Mouse (Mus musculus): ENCODE results near the gene Etfb. TPM values are rescaled to one million over a fixed set of nuclear protein-coding genes. Genes with fewer than 3 reads are reported as not detected.
"Not testable (repeated sequence)": the region's sequence is repeated elsewhere in the genome, so short reads cannot be mapped to it uniquely, and the experiment has no call there.

Gene Etfb
- total RNA-seq (2021), result 1,000 to 10,000 TPM; 1,293 to 1,340 TPM

DNA sequence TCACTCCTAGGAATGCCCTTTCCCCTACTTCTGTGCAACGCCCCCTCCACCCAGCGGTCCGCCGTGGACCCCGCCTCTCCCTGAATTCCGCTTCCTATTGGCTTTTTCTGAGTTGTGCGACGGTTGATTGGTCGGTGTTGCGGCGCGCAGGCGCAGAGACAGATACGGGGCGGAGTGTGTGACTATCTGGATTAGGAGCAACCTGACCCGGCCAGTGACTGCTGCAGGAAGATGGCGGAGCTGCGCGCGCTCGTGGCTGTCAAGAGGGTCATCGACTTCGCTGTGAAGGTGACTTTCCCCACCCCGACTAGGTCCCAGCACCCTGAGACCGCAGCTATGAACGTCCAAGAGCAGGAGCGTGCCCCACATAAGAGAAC is at the start of gene Etfb, which contains the start of gene Gm45233:
Etfb (plus strand) TSS at position 167 of the 377 bp plus-strand sequence.
Gm45233 (plus strand) TSS at position 212 of the 377 bp plus-strand sequence.
- DNase-seq (ENCODE audit: low spot score), result peak; percentile 97
- intact Hi-C loops (cut with DNase I), result loop anchor here (2.0 to 5.0 kb wide), 2 partner anchors 21 to 132 kb away; partner anchors contain the start of gene Zfp715

DNA sequence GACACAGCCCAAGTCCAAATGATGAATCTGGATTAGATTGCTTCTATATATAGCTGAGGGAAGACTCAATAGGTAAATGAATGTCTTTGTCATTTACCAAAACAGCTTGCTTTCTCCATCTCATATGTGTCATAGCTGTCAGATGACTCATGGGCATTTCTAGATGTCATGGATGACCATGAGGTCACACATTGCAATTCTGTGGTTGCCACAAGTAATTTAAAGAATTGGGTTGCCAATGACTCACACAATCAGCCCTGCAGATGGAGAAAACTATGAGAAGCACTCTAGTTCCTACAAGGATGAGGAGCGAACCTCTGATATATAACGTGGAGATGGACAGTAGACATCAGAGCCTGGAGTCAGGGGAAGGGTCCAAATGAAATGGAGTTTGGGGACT is 44.4 kb upstream of the Etfb start:
- intact Hi-C loops (cut with DNase I), result no loop called here
- DNase-seq (ENCODE audit: low spot score), result no peak

DNA sequence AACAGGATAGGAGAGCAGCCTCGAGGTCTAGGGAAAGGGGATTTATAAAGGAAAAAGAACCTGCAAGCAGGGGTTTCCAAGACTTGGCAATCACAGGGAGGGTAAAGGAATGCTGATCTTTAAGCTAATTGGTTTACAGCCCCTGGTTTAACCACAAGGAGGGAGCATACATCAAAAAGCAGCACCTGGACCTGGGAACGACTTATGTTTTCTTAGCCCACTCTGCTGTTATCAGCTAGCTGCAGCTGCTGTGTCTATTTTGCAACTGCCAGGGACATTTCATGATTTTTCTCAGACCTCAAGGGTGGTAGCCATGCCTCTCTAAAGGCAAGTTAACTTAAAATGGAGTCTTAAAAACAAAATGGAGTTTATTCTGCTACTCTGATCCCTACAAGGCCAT is 41.2 kb upstream of the Etfb start:
- DNase-seq (ENCODE audit: low spot score), result no peak
- intact Hi-C loops (cut with DNase I), result no loop called here

DNA sequence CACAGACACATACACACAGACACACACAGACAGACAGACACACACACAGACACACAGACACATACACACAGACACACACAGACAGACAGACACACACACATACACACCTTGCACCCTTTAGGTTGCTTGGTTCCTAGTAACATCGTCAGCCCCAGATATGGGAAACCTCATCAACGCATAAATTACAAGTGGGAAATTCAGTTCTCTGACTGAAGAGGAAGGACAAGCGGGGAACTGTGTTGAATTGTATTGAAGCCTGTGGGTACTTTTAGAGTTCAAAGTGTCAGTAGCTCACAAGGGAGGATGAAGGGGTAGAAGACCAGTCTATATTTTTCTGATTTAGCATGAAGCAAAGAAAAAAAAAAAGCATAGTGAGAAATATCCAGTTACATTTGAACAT is 36.3 kb upstream of the Etfb start:
- intact Hi-C loops (cut with DNase I), result no loop called here
- DNase-seq (ENCODE audit: low spot score), result no peak

DNA sequence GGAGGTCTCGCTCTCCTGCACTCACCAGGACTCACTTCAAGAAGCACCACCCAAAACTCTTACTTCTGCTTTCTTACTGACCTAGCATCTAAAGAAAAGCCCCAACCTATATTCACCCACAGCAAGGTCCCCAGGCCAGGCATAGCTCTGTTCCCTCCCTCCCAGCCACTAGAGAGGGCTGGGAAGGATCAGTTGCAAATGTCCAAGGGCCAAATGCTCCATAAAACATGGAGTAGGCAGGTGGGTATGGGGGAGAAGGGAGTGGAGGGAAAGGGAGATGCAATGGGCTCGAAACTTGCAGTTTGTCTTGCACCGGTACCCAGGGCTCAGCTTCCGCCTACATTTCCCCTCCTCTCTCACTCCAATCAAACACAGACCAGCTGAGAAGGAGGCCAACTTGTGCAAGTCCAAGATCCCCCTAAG is 35.7 kb upstream of the Etfb start, which contains the start of gene Siglecg:
Siglecg (plus strand) TSS at position 74 of the 423 bp plus-strand sequence.
- DNase-seq (ENCODE audit: low spot score), result no peak
- intact Hi-C loops (cut with DNase I), result no loop called here

DNA sequence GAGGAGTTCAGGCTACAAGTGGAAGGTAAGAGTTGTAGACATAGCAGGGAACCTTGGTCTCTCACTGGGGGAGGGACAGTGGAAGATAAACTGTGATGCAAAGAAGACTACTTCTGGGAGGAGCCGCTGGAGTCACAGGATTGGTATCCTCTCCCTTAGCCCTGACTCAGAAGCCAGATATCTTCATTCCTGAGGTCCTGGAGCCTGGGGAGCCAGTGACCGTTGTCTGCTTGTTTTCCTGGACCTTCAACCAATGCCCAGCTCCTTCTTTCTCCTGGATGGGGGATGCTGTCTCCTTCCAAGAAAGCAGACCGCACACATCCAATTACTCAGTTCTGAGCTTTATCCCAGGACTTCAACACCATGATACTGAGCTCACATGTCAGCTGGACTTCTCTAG is 34.8 kb upstream of the Etfb start:
- intact Hi-C loops (cut with DNase I), result no loop called here
- no peak for DNase-seq (ENCODE audit: low spot score)

DNA sequence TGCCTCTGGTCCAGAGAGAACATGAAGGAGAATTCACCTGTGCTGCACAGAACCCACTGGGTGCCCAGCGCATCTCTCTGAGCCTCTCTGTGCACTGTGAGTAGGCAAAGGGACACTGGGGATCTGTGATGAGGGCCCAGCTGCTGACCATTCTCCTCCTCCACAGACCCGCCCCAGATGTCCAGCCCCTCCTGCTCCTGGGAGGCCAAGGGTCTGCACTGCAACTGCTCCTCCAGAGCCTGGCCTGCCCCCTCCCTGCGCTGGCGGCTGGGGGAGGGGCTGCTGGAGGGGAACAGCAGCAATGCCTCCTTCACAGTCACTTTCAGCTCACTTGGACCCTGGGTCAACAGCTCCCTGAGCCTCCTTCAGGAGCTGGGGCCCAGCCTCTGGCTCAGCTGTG is 32.2 kb upstream of the Etfb start:
- intact Hi-C loops (cut with DNase I); DNase-seq (ENCODE audit: low spot score): not testable (repeated sequence)

DNA sequence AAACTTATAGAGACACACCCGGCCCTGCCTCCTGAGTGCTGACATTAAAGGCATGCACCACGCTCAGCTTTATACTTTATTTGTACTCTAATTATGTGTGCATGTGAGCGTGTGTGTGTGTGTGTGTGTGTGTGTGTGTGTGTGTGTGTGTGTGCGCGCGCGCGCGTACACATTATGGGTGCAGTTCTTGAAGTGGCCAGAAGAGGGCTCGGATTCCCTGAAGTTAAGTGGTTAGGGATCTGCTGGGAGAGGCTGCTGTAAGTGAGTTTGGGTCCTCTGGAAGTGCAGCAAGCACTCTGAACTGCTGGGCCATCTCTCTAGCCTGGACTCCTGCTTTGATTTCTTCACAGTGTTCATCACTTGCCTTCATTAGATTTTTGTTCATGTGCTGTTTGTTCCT is 26.6 kb upstream of the Etfb start:
- intact Hi-C loops (cut with DNase I), result no loop called here
- DNase-seq (ENCODE audit: low spot score), result no peak

DNA sequence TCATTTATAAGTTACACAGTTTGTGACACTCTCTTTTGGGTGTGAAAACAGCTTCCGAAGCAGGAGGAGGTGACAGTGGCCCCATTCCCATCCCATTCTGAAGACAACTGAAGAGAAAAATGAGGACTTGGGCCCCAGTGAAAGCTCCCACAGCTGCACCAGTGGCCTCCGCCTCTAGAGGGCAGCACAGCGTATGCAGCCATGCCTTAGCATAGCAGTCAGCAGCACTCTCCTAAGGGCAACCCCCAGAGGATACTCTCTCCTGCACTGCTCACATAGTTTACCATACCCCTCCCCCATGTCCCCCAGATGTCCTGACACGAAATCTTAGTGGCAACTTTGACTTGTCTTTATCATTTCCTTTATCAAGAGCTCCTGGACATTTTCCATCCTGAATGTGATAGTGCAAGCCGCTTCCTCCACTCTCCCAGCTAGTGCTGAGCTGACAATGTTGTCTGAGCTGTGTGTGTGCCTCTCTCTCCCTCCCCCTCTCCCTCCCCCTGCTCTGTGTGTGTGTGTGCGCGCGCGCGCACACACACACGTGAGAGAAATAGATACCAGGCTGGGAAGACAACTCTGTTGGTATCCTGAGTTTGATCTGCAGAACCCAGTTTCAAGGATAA is 20.8 kb upstream of the Etfb start:
- peak; percentile 49 for DNase-seq (ENCODE audit: low spot score)
- intact Hi-C loops (cut with DNase I), result loop anchor here (1.0 kb wide), 1 partner anchor 43 kb away; no protein-coding TSS in a partner anchor

DNA sequence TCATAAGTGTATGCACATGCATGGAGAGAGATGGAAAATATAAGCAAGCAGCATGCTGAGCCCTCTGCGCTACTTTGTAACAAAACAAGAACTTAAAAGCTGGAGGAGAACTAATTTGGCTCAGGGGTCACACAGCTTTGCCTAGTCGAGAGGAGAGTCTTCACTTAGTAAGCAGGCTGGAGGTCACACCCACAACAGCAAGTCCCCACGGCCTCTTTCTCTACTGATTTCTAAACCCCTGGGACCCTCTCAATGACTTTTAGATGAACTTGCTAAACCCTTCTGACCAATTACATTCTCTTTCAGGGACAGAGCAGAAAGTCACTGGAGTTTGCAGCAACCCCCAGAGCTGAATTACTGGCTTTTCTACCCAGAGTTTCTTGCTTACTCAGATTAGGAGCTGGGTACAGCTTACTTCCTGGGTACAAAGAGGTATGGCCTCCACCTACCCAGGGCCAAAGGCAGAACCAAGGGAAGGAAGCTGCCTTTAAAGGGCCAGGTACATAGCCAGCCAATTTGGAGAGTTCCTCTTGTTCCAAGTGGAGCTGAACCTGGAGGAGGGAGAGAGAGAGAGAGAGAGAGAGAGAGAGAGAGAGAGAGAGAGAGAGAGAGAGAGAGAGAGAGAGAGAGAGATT is 19.8 kb upstream of the Etfb start:
- intact Hi-C loops (cut with DNase I), result loop anchor here (1.0 kb wide), 1 partner anchor 42 kb away; no protein-coding TSS in a partner anchor
- DNase-seq (ENCODE audit: low spot score), result no peak

DNA sequence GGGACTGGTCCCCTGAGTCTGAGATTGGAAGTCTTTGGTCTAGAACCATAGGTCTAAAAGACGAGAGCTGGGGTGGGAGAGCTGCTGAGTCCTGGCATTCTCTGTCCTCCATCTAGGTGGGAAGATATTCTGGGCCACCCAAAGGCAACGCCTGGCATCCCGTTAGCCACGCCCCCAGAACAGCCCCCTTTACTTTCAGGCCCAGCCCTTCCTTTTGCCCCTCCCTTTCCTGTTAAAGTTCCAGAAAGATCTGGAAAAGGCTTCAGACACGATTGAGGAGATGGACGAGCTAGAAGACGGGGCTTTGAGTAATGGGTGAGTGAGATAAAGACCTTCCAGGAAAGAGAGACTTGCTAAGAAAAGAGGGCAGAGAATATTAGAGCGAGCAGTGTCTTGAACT is 16.5 kb upstream of the Etfb start, which contains the start of gene Lim2:
Lim2 (plus strand) TSS at position 265 of the 400 bp plus-strand sequence.
- DNase-seq (ENCODE audit: low spot score), result no peak
- intact Hi-C loops (cut with DNase I), result no loop called here

DNA sequence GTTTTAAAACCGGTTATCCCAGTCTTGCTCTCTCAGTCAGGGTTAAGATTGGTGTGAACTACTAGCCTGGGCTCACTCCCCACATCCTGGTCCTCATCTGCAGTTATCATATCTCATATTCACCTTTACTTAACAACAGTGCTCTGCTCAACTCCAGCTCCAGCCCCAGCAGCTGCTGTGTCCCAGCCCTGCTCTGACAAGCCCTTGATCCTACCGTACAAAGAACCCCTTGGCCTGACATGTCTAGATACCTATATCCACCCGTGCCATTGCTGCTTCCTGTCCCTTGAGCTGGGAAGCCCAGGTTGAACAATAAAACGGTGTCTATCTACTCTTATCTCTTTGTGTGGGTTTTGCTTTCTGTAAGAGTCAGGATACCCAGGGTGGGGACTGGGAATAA is 14.4 kb upstream of the Etfb start:
- no peak for DNase-seq (ENCODE audit: low spot score)
- intact Hi-C loops (cut with DNase I), result no loop called here

DNA sequence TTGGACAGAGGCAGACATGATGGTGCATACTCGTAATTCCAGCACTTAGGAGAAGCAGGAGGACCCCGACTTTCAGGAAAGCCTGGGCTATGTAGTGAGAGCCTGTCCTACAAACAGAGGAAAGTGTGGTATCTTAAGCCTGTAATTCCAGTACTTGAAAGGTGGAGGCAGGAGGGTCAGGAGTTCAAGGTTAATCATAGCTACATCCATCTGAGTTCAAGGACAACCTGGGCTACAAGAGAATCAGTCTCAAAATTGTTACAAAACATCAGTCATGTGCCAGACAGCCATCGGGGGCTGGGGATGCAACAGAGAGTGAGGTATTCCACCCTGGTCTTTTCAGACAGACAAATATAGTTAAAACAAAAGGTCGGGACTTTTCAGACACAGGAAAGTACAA is 11.0 kb upstream of the Etfb start:
- intact Hi-C loops (cut with DNase I), result no loop called here
- DNase-seq (ENCODE audit: low spot score), result no peak

DNA sequence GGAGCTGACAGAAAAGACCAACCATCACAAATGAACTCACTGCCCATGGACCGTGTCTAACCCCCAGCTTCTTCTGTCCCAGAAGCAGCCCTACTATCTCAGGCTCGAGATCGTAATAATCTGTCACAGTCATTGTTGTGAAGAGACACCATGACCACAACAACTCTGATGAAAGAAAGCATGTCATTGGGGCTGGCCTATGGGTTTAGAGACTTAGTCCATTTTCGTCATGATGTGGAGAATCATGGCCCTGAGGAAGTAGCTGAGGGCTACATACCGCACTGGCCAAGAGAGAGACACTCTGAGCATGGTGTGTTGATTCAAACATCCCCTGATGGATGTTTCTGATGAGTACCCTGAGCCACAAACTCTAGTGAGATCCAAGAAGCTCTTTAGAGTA is 9.2 kb upstream of the Etfb start:
- DNase-seq (ENCODE audit: low spot score), result no peak
- intact Hi-C loops (cut with DNase I), result no loop called here

DNA sequence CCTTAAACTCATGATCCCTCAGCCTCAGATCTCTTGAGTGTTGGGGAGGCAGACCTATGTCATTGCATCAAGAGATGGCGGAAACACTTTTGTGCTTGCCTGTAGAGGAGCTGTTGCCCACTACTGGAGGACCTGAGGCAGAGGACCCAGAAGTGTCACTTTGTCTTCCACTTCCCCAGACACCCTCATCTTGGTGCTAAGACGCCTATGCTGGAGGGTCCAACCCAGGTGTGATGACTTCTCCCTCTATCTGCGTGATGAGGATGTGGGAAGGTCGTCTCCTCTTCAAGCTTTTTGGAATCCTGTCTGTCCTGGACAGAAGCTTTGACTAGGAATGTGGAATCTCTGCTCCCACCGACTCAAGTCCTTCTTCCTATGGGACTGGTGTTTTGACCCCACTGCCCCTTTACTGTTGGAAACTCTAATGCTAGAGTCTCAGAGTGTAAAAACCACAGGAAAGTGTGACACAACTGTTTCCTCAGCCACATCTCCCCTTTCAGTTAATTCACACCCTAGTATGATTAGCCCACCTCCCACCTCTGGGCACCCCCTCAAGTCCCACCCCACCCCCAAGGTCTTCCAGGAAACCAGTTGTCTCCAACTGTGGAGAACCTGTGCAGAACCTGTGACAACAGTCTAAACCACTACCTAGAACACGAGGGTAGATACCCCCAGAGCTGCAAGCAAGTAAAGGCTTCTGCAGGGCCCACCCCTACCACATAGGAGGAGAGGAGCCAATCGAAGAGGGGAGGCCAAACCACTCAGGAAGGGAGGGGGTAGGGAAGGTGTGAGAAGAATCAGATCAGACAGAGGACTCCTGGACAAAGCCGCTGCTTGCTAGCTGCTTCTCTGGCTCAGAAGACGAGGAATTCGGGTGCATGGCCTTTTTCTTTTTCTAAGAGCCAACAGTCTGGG is 7.3 kb upstream of the Etfb start, which contains the start of gene Nkg7:
Nkg7 (plus strand) TSS at position 733 of the 915 bp plus-strand sequence.
- DNase-seq (ENCODE audit: low spot score), result no peak
- intact Hi-C loops (cut with DNase I), result no loop called here

DNA sequence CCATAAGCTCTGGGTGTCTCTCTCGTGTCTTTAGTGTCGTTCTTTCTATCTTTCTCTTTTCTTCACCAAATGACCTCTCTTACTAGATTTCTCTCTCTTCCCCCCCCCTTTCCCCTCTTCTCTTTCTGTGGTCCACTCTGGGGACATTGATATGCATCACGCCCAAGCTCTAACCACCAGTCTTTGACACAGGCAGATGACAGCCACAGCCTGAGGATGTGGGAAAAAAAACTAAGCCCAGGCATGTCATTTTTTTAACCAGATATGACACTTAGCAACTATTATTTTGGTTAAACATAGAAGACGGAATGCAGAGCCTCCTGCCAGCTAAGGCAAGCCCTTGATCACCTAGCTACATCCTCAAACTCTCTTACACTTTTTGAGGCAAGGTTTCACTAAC is 5.3 kb upstream of the Etfb start:
- intact Hi-C loops (cut with DNase I), result no loop called here
- no peak for DNase-seq (ENCODE audit: low spot score)

DNA sequence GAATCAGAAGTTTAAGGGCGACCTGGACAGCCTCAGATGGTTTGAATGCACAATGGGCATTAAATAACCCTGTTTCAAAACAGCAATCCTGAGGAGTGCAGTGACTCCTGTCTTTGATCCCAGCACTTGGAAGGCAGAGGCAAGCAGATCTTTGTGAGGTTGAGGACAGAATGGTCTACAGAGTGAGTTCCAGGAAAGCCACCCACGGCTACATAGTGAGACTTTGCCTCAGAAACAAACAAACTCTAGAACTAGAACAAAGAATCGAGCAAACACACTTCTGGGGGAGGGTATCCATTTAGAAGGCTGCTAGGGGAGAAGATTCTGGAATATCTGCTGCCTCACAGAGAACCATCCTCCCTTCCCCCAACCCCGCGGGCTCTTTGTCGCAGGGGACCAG is 3.4 kb upstream of the Etfb start, which contains the start of gene Cldnd2:
Cldnd2 (plus strand) TSS at position 301 of the 400 bp plus-strand sequence.
- intact Hi-C loops (cut with DNase I), result loop anchor here (5.0 kb wide), 1 partner anchor 128 kb away; the partner anchor contains the start of gene Zfp715
- no peak for DNase-seq (ENCODE audit: low spot score)

DNA sequence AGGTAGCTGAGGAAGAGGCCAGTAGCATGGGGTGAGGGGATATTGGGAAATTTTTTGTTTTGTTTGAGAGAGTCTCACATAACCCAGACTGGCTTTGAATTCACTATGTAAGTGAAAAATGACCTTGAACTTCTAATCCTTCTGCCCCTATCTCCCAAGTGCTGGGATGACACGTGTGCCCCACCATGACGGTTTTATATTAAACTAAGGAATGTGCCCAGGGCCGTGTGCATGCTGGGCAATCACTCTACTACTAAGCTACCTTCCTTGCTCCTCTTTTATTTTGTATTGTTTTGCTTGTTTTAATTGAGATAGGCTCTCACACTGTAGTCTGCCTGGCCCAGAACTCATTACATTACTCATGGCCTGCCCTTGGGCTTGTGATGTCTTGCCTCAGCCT is 2.8 kb upstream of the Etfb start:
- intact Hi-C loops (cut with DNase I), result loop anchor here (5.0 kb wide), 1 partner anchor 129 kb away; the partner anchor contains the start of gene Zfp715
- no peak for DNase-seq (ENCODE audit: low spot score)

DNA sequence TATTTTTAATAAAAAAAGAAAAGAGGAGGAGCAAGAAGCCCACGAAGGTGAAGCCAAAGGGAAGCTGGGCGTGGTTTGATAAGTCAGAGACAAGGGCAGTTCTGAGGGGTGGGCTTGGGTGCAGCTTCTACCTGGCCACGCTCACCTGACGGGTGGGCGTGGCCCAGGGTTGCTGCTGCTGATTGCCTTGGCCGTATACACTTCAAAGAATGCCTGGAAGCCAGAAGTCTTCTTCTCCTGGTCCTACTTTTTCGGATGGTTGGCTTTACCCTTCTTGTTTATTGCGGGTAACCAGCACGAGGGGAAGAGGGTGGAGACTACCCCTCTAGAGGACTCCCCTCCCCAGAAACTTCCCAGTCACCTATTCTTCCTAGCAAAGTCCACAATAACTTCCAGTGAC is 1.2 kb upstream of the Etfb start:
- DNase-seq (ENCODE audit: low spot score), result no peak
- intact Hi-C loops (cut with DNase I), result loop anchor here (5.0 kb wide), 1 partner anchor 130 kb away; the partner anchor contains the start of gene Zfp715
